Mouse (Mus musculus) thymus, adult 2 months (tissue): ENCODE measurements at regions not wholly inside any gene's neighbourhood (a gene's known extent, or its start where the extent isn't known, plus 50 kb on each side); places are given as distances from the start of the nearest gene placed in this dataset.

ENCODE experiments used
- CTCF ChIP-seq: fragments of 200-500 bp; IDR thresholded peaks from 2 replicates; pipeline ENCODE4 v1.5.1; 2012; ENCODE audit warnings: mild to moderate bottlenecking, control low read depth, low read length, moderate library complexity, borderline replicate concordance; ENCODE audit not compliant: control insufficient read depth, poor library complexity, insufficient read depth; ENCODE audit errors: extremely low read depth
- POLR2A ChIP-seq: fragments of 200-500 bp; IDR thresholded peaks from 2 replicates; pipeline ENCODE4 v1.6.1; 2012; ENCODE audit warnings: mild to moderate bottlenecking, low read length, control low read depth, moderate library complexity; ENCODE audit not compliant: control insufficient read depth, poor library complexity, insufficient read depth; ENCODE audit errors: extremely low read depth

DNA sequence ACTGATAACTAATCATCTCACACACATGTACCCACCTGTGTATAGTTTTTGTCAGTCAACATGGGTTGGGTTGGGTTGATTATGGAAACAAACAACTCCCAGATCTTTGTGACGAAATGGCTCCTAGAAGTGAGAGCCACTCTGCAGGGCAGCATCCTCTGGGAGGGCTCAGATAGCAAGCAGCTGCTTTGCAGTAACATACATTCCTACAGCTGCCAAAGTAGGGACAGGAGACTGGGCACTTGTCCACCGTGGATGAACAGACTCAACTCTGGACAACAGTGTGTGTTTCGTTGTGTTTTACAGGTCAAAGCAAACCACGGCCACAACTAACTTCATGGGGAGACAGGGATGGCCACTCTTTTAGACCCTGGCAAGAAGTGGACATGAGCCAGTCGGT lies 142.7 kb upstream of the Dapk1 start:
- TF ChIP-seq POLR2A (no peak), CTCF (no peak)
